Mouse (Mus musculus): ENCODE results near the gene Wbp11.
"Not testable (repeated sequence)": the region's sequence is repeated elsewhere in the genome, so short reads cannot be mapped to it uniquely, and the experiment has no call there.

Wbp11 gene

GRCm38 (mm10) chr6:136801274-136801673 is 26.8 kb downstream of the Wbp11 start:
- no peak for DNase-seq

- DNase-seq: no peak
Measured at GRCm38 (mm10) chr6:136800710-136801109, 27.3 kb downstream of the Wbp11 start.

- DNase-seq: not testable (repeated sequence)
Measured at GRCm38 (mm10) chr6:136797874-136798693, 29.9 kb downstream of the Wbp11 start.

GRCm38 (mm10) chr6:136795850-136796249 is 32.2 kb downstream of the Wbp11 start:
- no peak for DNase-seq

GRCm38 (mm10) chr6:136795110-136795509 is 32.9 kb downstream of the Wbp11 start:
- DNase-seq: no peak

- no peak for DNase-seq
Measured at GRCm38 (mm10) chr6:136793831-136794525, 34.1 kb downstream of the Wbp11 start.

- DNase-seq: no peak
Measured at GRCm38 (mm10) chr6:136792884-136793758, 34.9 kb downstream of the Wbp11 start.

- DNase-seq: no peak
Measured at GRCm38 (mm10) chr6:136789391-136789971, 38.6 kb downstream of the Wbp11 start.

- DNase-seq: no peak
Measured at GRCm38 (mm10) chr6:136782761-136783160, 45.3 kb downstream of the Wbp11 start.

GRCm38 (mm10) chr6:136782146-136782545 is 45.9 kb downstream of the Wbp11 start:
- no peak for DNase-seq

GRCm38 (mm10) chr6:136781377-136781986 is 46.6 kb downstream of the Wbp11 start, which contains the start of gene Gucy2c:
TSS of gene Gucy2c (minus strand) at chr6:136781765.
- DNase-seq: no peak

- no peak for DNase-seq
Measured at GRCm38 (mm10) chr6:136776392-136776791, 51.6 kb downstream of the Wbp11 start.

GRCm38 (mm10) chr6:136769859-136770258 is 58.2 kb downstream of the Wbp11 start:
- no peak for DNase-seq

- DNase-seq: no peak
Measured at GRCm38 (mm10) chr6:136769143-136769542, 58.9 kb downstream of the Wbp11 start.

GRCm38 (mm10) chr6:136763912-136764311 is 64.1 kb downstream of the Wbp11 start:
- DNase-seq: no peak
